18 mouse cellular contexts compared by ENCODE assay signal in genomic region chr4:150177122-150177521, GRCm38 (mm10). TPM values are rescaled to one million over a fixed set of nuclear protein-coding genes. Genes with fewer than 3 reads are reported as not detected.
"Had no signal": no experiment of that assay in that cellular context is flagged by ENCODE, and none has a peak within 500 bp of the region (broad histone marks: within the 10 kb centered on the region; RNA-seq: fewer than 3 reads in every experiment).

No protein-coding gene starts in this region.

- H3K27me3 ChIP-seq: intestine, embryonic 15.5 days; limb, embryonic 13.5 days; lung, embryonic 15.5 days; midbrain, embryonic 12.5 days; midbrain, embryonic 15.5 days; neural tube, embryonic 12.5 days; neural tube, embryonic 15.5 days had no signal

- H3K27ac ChIP-seq: intestine, embryonic 15.5 days; limb, embryonic 13.5 days; lung, embryonic 15.5 days; midbrain, embryonic 12.5 days; midbrain, embryonic 15.5 days; neural tube, embryonic 12.5 days; neural tube, embryonic 15.5 days; stomach, postnatal 0 days had no signal

- ATAC-seq: midbrain, embryonic 15.5 days had no signal

- H3K36me3 ChIP-seq: intestine, embryonic 15.5 days; limb, embryonic 13.5 days; lung, embryonic 15.5 days; midbrain, embryonic 12.5 days; midbrain, embryonic 15.5 days; neural tube, embryonic 12.5 days; neural tube, embryonic 15.5 days had no signal

- H3K9me3 ChIP-seq: intestine, embryonic 15.5 days; limb, embryonic 13.5 days; lung, embryonic 15.5 days; midbrain, embryonic 12.5 days; midbrain, embryonic 15.5 days; neural tube, embryonic 12.5 days; neural tube, embryonic 15.5 days had no signal

- H3K9ac ChIP-seq: intestine, embryonic 15.5 days; limb, embryonic 13.5 days; lung, embryonic 15.5 days; midbrain, embryonic 12.5 days; midbrain, embryonic 15.5 days; neural tube, embryonic 12.5 days; neural tube, embryonic 15.5 days had no signal

- H3K4me2 ChIP-seq: midbrain, embryonic 12.5 days; midbrain, embryonic 15.5 days; neural tube, embryonic 12.5 days; neural tube, embryonic 15.5 days had no signal

- DNase-seq: kidney, adult 11 months had no signal

- H3K4me1 ChIP-seq: midbrain, embryonic 12.5 days; midbrain, embryonic 15.5 days; neural tube, embryonic 12.5 days; neural tube, embryonic 15.5 days had no signal

- H3K4me3 ChIP-seq: intestine, embryonic 15.5 days; limb, embryonic 13.5 days; lung, embryonic 15.5 days; midbrain, embryonic 12.5 days; midbrain, embryonic 15.5 days; neural tube, embryonic 12.5 days; neural tube, embryonic 15.5 days had no signal

RNA-seq across cellular contexts. Expression of gene Car6, which starts 24.0 kb away (rescaled TPM):
- total RNA-seq: layer of hippocampus, adult 18-20 months; layer of hippocampus, postnatal 14 days; left cerebral cortex, adult 8-10 months; left cerebral cortex, postnatal 14 days; left cerebral cortex, postnatal 4 days; liver, adult 2 months had no signal
- polyA plus RNA-seq: intestine, embryonic 15.5 days; liver, adult 2 months; lung, embryonic 15.5 days; midbrain, embryonic 12.5 days; midbrain, embryonic 15.5 days; neural tube, embryonic 12.5 days; neural tube, embryonic 15.5 days; stomach, embryonic 14.5 days; stomach, postnatal 0 days had no signal

RNA-seq across cellular contexts. Expression of gene Slc2a7, which starts 28.4 kb away (rescaled TPM):
- total RNA-seq: layer of hippocampus, adult 18-20 months; layer of hippocampus, postnatal 14 days; left cerebral cortex, adult 8-10 months; left cerebral cortex, postnatal 4 days; liver, adult 2 months had no signal
- polyA plus RNA-seq: kidney, embryonic 16.5 days; limb, embryonic 13.5 days; liver, adult 2 months; lung, embryonic 15.5 days; midbrain, embryonic 12.5 days; midbrain, embryonic 15.5 days; neural tube, embryonic 12.5 days; neural tube, embryonic 15.5 days; stomach, embryonic 14.5 days; stomach, postnatal 0 days; thymus, postnatal 0 days had no signal
